Mouse (Mus musculus) heart, postnatal 0 days (tissue): Measurements from ENCODE around the gene Medag.

Experiments used
- CTCF ChIP-seq: IDR thresholded peaks from 2 replicates; pipeline ENCODE4 v1.5.1; 2016; ENCODE audit warnings: antibody characterized with exemption, control low read depth, low read depth
- EP300 ChIP-seq: IDR thresholded peaks from 2 replicates; pipeline ENCODE4 v1.6.1; 2016; ENCODE audit warnings: antibody characterized with exemption, low read depth

GRCm38 (mm10) chr5:149427277-149428060, 15.9 kb downstream of the Medag start:
- no peak for TF ChIP-seq CTCF
- TF ChIP-seq EP300: no peak
